Mouse (Mus musculus) forebrain, embryonic 14.5 days (tissue): Measurements from ENCODE around the gene Pheta1. TPM values are rescaled to one million over a fixed set of nuclear protein-coding genes. Genes with fewer than 3 reads are reported as not detected.
A peak's percentile ranks its signal among the peaks of the same experiment; 100 is the strongest.

ENCODE experiments used
- ATAC-seq: fragments of 200-750 bp; cut with Nextera tagmentation; 2 replicates; pipeline ENCODE4 v1.8.0; 2017; ENCODE audit warnings: mild to moderate bottlenecking, moderate library complexity
- DNase-seq: peaks from one replicate; pipeline ENCODE4 v3.0.0-alpha.2; 2015; ENCODE audit warnings: low spot score
- H3K27ac ChIP-seq: fragments of 300-500 bp; sonication (generic); 2 replicates; pipeline ENCODE4 v1.5.1; 2014; ENCODE audit warnings: low read depth, mild to moderate bottlenecking, control low read depth, low read length, moderate library complexity
- H3K27me3 ChIP-seq: fragments of 300-500 bp; sonication (generic); replicated peaks from 2 replicates; pipeline ENCODE4 v1.6.1; 2014; ENCODE audit warnings: low read length, control low read depth, mixed read lengths; ENCODE audit not compliant: control insufficient read depth, insufficient read depth
- H3K36me3 ChIP-seq: fragments of 300-500 bp; sonication (generic); 2 replicates; pipeline ENCODE4 v1.6.1; 2014; ENCODE audit warnings: low read length, control low read depth; ENCODE audit not compliant: control insufficient read depth, insufficient read depth
- H3K4me1 ChIP-seq: fragments of 300-500 bp; sonication (generic); 2 replicates; pipeline ENCODE4 v1.6.1; 2014; ENCODE audit warnings: antibody characterized with exemption, low read length, control low read depth; ENCODE audit not compliant: control insufficient read depth, insufficient read depth
- H3K4me2 ChIP-seq: fragments of 300-500 bp; sonication (generic); 2 replicates; pipeline ENCODE4 v1.6.1; 2014; ENCODE audit warnings: mild to moderate bottlenecking, control low read depth, low read length
- H3K4me3 ChIP-seq: fragments of 300-500 bp; sonication (generic); 2 replicates; pipeline ENCODE4 v1.5.1; 2014; ENCODE audit warnings: low read depth, low read length, control low read depth
- H3K9ac ChIP-seq: fragments of 300-500 bp; sonication (generic); 2 replicates; pipeline ENCODE4 v1.6.1; 2014; ENCODE audit warnings: mild to moderate bottlenecking, low read length, control low read depth, moderate library complexity
- H3K9me3 ChIP-seq: fragments of 300-500 bp; sonication (generic); replicated peaks from 2 replicates; pipeline ENCODE4 v1.6.1; 2016; ENCODE audit warnings: low read length, control low read depth, mixed read lengths; ENCODE audit not compliant: control insufficient read depth
- WGBS: fragments of 180-500 bp; shearing (Covaris S2); extraction: QIAGEN DNeasy Blood & Tissue Kit; methylation state at CpG from one replicate; pipeline ENCODE4 v1.1.7; 2014; 5-methylcytosine and 5-hydroxymethylcytosine counted together
- polyA plus RNA-seq: library from polyadenylated mRNA; unstranded; fragments of >200 nt; fragmentation: Nextera tagmentation; extraction: Ambion mirVana; gene quantifications from 2 replicates; pipeline ENCODE4 v1.2.1, GENCODE M21; 2014

Gene Pheta1
- polyA plus RNA-seq, result 34.7 and 41.4 TPM in 2 replicates

- Histone ChIP-seq H3K4me1 (peaks cover 14% of the 10 kb centered on the region), H3K27ac (peak within 1 kb of the TSS; percentile 17), H3K27me3 (peaks cover 7% of the 10 kb centered on the region), H3K9me3 (no peaks in the 10 kb centered on the region), H3K9ac (peak within 1 kb of the TSS; percentile 78), H3K4me3 (peak within 1 kb of the TSS; percentile 90), H3K4me2 (peak within 1 kb of the TSS; percentile 70), H3K36me3 (peaks cover 28% of the 10 kb centered on the region)
- DNase-seq (peak; percentile 95), ATAC-seq (peak; percentile 95)
- under 1% methylated on average over 42 of the region's 42 CpGs for WGBS
Measured at GRCm38 (mm10) chr5:121848743-121849142, at the start of gene Pheta1. Pheta1 (plus strand) TSS chr5:121848984.

GRCm38 (mm10) chr5:121807186-121807585 is 41.6 kb upstream of the Pheta1 start:
- no peak overlapping the region for H3K4me3 ChIP-seq
- H3K9me3 ChIP-seq, result no peaks in the 10 kb centered on the region
- peaks cover 62% of the 10 kb centered on the region for H3K36me3 ChIP-seq
- H3K27ac ChIP-seq, result no peak overlapping the region
- H3K9ac ChIP-seq, result no peak overlapping the region
- ATAC-seq, result no peak
- 0 out of 2 replicates have a peak, but pooled peaks cover 2% of the 10 kb centered on the region for H3K4me1 ChIP-seq
- 85% methylated on average over 3 of the region's 3 CpGs for WGBS
- H3K27me3 ChIP-seq, result no peaks in the 10 kb centered on the region
- DNase-seq, result peak; percentile 25
- H3K4me2 ChIP-seq, result no peak overlapping the region

GRCm38 (mm10) chr5:121808202-121808601 is 40.6 kb upstream of the Pheta1 start:
- Histone ChIP-seq H3K4me1 (0 out of 2 replicates have a peak, but pooled peaks cover 2% of the 10 kb centered on the region), H3K9me3 (no peaks in the 10 kb centered on the region), H3K36me3 (peaks cover 62% of the 10 kb centered on the region)

GRCm38 (mm10) chr5:121809667-121810224 is 39.0 kb upstream of the Pheta1 start:
- WGBS, result 76% methylated on average over 5 of the region's 5 CpGs
- peaks cover 62% of the 10 kb centered on the region for H3K36me3 ChIP-seq
- no peak overlapping the region for H3K4me3 ChIP-seq
- no peak for DNase-seq
- no peaks in the 10 kb centered on the region for H3K27me3 ChIP-seq
- no peak for ATAC-seq
- 0 out of 2 replicates have a peak, but pooled peaks cover 2% of the 10 kb centered on the region for H3K4me1 ChIP-seq
- H3K9ac ChIP-seq, result no peak overlapping the region
- H3K27ac ChIP-seq, result no peak overlapping the region
- no peak overlapping the region for H3K4me2 ChIP-seq
- no peaks in the 10 kb centered on the region for H3K9me3 ChIP-seq

More at GRCm38 (mm10) chr5:121808202-121808601, 40.6 kb upstream of the Pheta1 start:
- H3K9ac ChIP-seq, result no peak overlapping the region
- no peak for ATAC-seq
- H3K4me2 ChIP-seq, result no peak overlapping the region
- DNase-seq, result no peak
- H3K27me3 ChIP-seq, result no peaks in the 10 kb centered on the region
- 87% methylated on average over 2 of the region's 2 CpGs for WGBS
- no peak overlapping the region for H3K27ac ChIP-seq
- no peak overlapping the region for H3K4me3 ChIP-seq

- no peak overlapping the region for H3K27ac ChIP-seq
- no peaks in the 10 kb centered on the region for H3K4me1 ChIP-seq
- H3K9ac ChIP-seq, result no peak overlapping the region
- DNase-seq (no peak), ATAC-seq (no peak)
- WGBS, result 91% methylated on average over 17 of the region's 17 CpGs
- no peaks in the 10 kb centered on the region for H3K27me3 ChIP-seq
- H3K36me3 ChIP-seq, result peaks cover 64% of the 10 kb centered on the region
- H3K4me2 ChIP-seq, result no peak overlapping the region
- H3K9me3 ChIP-seq, result no peaks in the 10 kb centered on the region
- no peak overlapping the region for H3K4me3 ChIP-seq
Measured at GRCm38 (mm10) chr5:121810331-121811151, 38.2 kb upstream of the Pheta1 start.

GRCm38 (mm10) chr5:121811485-121811931 is 37.3 kb upstream of the Pheta1 start:
- H3K4me3 ChIP-seq, result no peak overlapping the region
- no peak for ATAC-seq
- H3K27ac ChIP-seq, result no peak overlapping the region
- no peaks in the 10 kb centered on the region for H3K27me3 ChIP-seq
- H3K9me3 ChIP-seq, result no peaks in the 10 kb centered on the region
- 94% methylated on average over 5 of the region's 5 CpGs for WGBS
- H3K9ac ChIP-seq, result no peak overlapping the region
- H3K36me3 ChIP-seq, result peaks cover 73% of the 10 kb centered on the region
- no peaks in the 10 kb centered on the region for H3K4me1 ChIP-seq
- no peak overlapping the region for H3K4me2 ChIP-seq
- no peak for DNase-seq

GRCm38 (mm10) chr5:121812526-121813243 is 36.1 kb upstream of the Pheta1 start:
- DNase-seq (no peak), ATAC-seq (no peak)
- H3K27ac ChIP-seq, result no peak overlapping the region
- H3K4me1 ChIP-seq, result no peaks in the 10 kb centered on the region
- H3K9me3 ChIP-seq, result no peaks in the 10 kb centered on the region
- H3K27me3 ChIP-seq, result no peaks in the 10 kb centered on the region
- H3K36me3 ChIP-seq, result peaks cover 85% of the 10 kb centered on the region
- no peak overlapping the region for H3K4me2 ChIP-seq
- H3K4me3 ChIP-seq, result no peak overlapping the region
- no peak overlapping the region for H3K9ac ChIP-seq
- 88% methylated on average over 7 of the region's 7 CpGs for WGBS

GRCm38 (mm10) chr5:121813744-121814143 is 35.0 kb upstream of the Pheta1 start:
- Histone ChIP-seq H3K27ac (no peak overlapping the region), H3K36me3 (peaks cover 92% of the 10 kb centered on the region), H3K4me2 (no peak overlapping the region), H3K4me3 (no peak overlapping the region), H3K4me1 (no peaks in the 10 kb centered on the region), H3K9me3 (no peaks in the 10 kb centered on the region), H3K27me3 (no peaks in the 10 kb centered on the region), H3K9ac (no peak overlapping the region)
- 94% methylated on average over 10 of the region's 10 CpGs for WGBS
- no peak for ATAC-seq
- no peak for DNase-seq
